Mouse (Mus musculus): ENCODE measurements around the gene Olfr671. TPM values are rescaled to one million over a fixed set of nuclear protein-coding genes. Genes with fewer than 3 reads are reported as not detected.
"Not testable (repeated sequence)": the region's sequence is repeated elsewhere in the genome, so short reads cannot be mapped to it uniquely, and the experiment has no call there.

Gene Olfr671
- polyA plus RNA-seq (2015; fragmentation: Nextera tagmentation; extraction: Ambion mirVana): not detected in 2 replicates

DNA sequence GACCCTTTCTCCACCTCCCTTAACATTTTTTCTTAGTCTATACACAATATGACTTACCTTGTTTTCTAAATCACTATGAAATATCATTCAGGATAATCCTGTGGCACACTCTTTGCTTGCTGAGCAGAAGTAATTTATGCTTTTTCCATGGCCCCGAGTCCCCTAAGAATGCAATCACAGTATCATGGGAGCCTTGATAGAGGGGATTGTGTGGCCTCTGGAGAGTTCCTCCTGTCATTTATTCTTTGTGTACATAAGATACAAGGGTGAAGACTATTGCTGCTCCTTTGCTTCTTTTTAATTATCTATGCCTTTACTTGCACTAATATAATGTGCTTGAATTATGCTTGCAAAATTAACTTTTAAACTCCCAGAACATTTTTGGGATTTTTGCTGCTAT lies at the start of gene Olfr671:
TSS of gene Olfr671 (minus strand) at position 101 of the 400 bp plus-strand sequence.
- no peak within 1 kb of the TSS for H3K9ac ChIP-seq
- H3K27ac ChIP-seq: no peak within 1 kb of the TSS
- no peaks in the 10 kb centered on the region for H3K9me3 ChIP-seq (replicated peaks)
- H3K4me1 ChIP-seq (replicated peaks): no peaks in the 10 kb centered on the region
- no peaks in the 10 kb centered on the region for H3K27me3 ChIP-seq
- H3K4me2 ChIP-seq: no peak within 1 kb of the TSS
- no peaks in the 10 kb centered on the region for H3K36me3 ChIP-seq
- WGBS: 63% methylated on average over 1 of the region's 1 CpGs
- no peak within 1 kb of the TSS for H3K4me3 ChIP-seq
- ATAC-seq (replicated peaks; ENCODE audit: insufficient number of reproducible peaks, insufficient read depth, low FRiP score, low read depth): no peak

DNA sequence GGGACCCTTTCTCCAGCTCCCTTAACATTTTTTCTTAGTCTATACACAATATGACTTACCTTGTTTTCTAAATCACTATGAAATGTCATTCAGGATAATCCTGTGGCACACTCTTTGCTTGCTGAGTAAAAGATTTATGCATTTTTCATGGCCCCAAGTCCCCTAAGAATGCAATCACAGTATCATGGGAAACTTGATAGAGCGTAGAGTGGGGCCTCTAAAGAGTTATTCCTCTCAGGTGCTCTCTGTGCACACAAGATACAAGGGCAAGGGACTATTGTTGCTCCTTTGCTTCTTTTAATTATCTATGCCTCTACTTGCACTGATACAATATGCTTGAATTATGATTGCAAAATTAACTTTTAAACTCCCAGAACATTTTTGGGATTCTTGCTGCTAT lies 49.4 kb upstream of the Olfr671 start, which contains the start of gene Olfr675:
TSS of gene Olfr675 (minus strand) at position 101 of the 400 bp plus-strand sequence.
- H3K9ac ChIP-seq: no peak within 1 kb of the TSS
- H3K4me3 ChIP-seq: no peak within 1 kb of the TSS
- no peak within 1 kb of the TSS for H3K27ac ChIP-seq
- H3K27me3 ChIP-seq: no peaks in the 10 kb centered on the region
- H3K36me3 ChIP-seq: no peaks in the 10 kb centered on the region
- no peaks in the 10 kb centered on the region for H3K9me3 ChIP-seq (replicated peaks)
- 77% methylated on average over 1 of the region's 1 CpGs for WGBS
- H3K4me2 ChIP-seq: no peak within 1 kb of the TSS
- no peak for ATAC-seq (replicated peaks; ENCODE audit: insufficient number of reproducible peaks, insufficient read depth, low FRiP score, low read depth)
- H3K4me1 ChIP-seq (replicated peaks): no peaks in the 10 kb centered on the region

DNA sequence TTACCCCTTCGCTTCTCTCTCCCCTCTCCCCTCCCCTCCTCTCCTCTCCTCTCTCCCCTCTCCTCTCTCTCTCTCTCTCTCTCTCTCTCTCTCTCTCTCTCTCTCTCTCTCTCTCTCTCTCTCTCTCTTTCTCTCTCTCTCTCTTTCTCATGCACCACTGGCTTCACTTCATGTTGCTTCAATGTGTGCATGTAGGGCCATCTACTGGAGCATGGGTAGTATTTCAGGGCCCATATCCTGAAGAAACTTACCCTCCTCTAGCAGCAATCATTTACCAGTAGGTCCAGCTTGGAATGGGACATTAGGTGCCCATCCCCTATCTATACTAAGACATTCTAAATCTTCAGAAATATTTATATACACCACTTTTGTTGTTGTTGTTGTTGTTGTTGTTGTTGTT lies 43.6 kb upstream of the Olfr671 start:
- ATAC-seq (replicated peaks; ENCODE audit: insufficient number of reproducible peaks, insufficient read depth, low FRiP score, low read depth): no peak
- no peaks in the 10 kb centered on the region for H3K36me3 ChIP-seq
- H3K4me1 ChIP-seq (replicated peaks): no peaks in the 10 kb centered on the region
- no peaks in the 10 kb centered on the region for H3K9me3 ChIP-seq (replicated peaks)
- no peak overlapping the region for H3K27ac ChIP-seq
- WGBS: 57% methylated on average over 1 of the region's 1 CpGs
- no peak overlapping the region for H3K4me3 ChIP-seq
- no peak overlapping the region for H3K9ac ChIP-seq
- no peaks in the 10 kb centered on the region for H3K27me3 ChIP-seq
- H3K4me2 ChIP-seq: no peak overlapping the region

DNA sequence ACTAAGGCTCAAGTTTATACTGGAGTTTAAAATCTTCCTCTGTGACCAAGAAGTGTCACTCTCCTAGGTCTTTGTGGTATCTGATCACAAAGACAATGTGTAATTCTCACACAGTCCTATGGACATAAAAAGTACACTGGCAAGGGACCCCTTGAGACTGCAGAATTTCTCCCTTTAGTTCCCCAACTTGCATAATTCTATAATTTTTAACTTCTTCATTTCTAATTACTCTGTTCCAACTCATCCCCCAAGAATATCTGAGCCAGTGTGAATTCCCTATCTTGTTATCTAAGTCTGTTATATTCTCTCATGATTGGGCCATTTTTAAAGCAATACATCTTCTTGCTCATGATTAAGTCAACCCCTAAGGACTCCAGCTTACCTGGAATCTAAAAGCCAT lies 23.0 kb upstream of the Olfr671 start, which contains the start of gene Olfr672:
TSS of gene Olfr672 (minus strand) at position 101 of the 400 bp plus-strand sequence.
- H3K4me2 ChIP-seq: no peak within 1 kb of the TSS
- no peak within 1 kb of the TSS for H3K4me3 ChIP-seq
- no peaks in the 10 kb centered on the region for H3K36me3 ChIP-seq
- H3K9me3 ChIP-seq (replicated peaks): no peaks in the 10 kb centered on the region
- no peak within 1 kb of the TSS for H3K9ac ChIP-seq
- H3K4me1 ChIP-seq (replicated peaks): no peaks in the 10 kb centered on the region
- no peak within 1 kb of the TSS for H3K27ac ChIP-seq
- no peak for ATAC-seq (replicated peaks; ENCODE audit: insufficient number of reproducible peaks, insufficient read depth, low FRiP score, low read depth)
- no peaks in the 10 kb centered on the region for H3K27me3 ChIP-seq

DNA sequence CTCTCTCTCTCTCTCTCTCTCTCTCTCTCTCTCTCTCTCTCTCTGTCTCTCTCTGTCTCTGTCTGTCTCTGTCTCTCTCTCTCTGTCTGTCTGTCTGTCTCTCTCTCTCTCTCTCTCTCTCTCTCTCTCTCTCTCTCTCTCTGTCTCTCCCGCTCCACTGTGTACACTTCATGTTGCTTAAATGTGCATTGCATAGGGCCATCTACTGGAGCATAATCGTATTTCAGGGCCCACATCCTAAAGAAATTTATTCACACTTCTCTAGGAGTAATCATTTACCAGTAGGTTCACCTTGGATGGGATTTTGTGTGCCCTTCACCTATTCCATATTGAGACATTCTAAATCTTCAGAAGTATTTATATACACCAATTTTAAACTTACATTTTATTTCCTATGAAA lies 6.4 kb downstream of the Olfr671 start:
- not testable (repeated sequence) for H3K27me3 ChIP-seq; H3K4me2 ChIP-seq; H3K36me3 ChIP-seq; H3K9me3 ChIP-seq (replicated peaks); H3K27ac ChIP-seq; H3K4me3 ChIP-seq; ATAC-seq (replicated peaks; ENCODE audit: insufficient number of reproducible peaks, insufficient read depth, low FRiP score, low read depth); H3K9ac ChIP-seq; H3K4me1 ChIP-seq (replicated peaks)
- WGBS: 62% methylated on average over 2 of the region's 2 CpGs

DNA sequence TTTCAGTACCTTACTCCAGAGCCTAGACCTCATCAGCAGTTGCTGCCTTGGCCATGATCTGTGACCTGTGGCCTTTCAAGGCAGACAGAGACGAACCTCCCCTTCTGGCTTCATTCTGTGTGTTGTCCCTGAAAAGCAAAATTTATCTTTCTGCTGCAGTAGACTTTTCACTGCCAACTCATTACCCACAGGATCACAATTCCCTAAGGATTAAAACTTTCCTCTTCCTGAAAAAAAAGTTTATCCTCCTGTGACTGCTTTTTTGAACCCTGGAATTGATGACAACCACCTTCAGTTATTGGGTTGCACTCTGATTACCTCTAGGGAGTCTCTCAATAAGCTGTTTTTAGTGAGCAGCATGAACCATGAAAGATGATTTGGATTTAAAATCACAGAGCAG lies 16.4 kb downstream of the Olfr671 start, which contains the start of gene Olfr670:
TSS of gene Olfr670 (minus strand) at position 101 of the 400 bp plus-strand sequence.
- no peak within 1 kb of the TSS for H3K4me2 ChIP-seq
- ATAC-seq (replicated peaks; ENCODE audit: insufficient number of reproducible peaks, insufficient read depth, low FRiP score, low read depth): no peak
- no peaks in the 10 kb centered on the region for H3K9me3 ChIP-seq (replicated peaks)
- H3K4me1 ChIP-seq (replicated peaks): no peaks in the 10 kb centered on the region
- no peak within 1 kb of the TSS for H3K27ac ChIP-seq
- H3K4me3 ChIP-seq: no peak within 1 kb of the TSS
- no peaks in the 10 kb centered on the region for H3K36me3 ChIP-seq
- H3K9ac ChIP-seq: no peak within 1 kb of the TSS
- 45% methylated on average over 1 of the region's 1 CpGs for WGBS
- H3K27me3 ChIP-seq: no peaks in the 10 kb centered on the region

DNA sequence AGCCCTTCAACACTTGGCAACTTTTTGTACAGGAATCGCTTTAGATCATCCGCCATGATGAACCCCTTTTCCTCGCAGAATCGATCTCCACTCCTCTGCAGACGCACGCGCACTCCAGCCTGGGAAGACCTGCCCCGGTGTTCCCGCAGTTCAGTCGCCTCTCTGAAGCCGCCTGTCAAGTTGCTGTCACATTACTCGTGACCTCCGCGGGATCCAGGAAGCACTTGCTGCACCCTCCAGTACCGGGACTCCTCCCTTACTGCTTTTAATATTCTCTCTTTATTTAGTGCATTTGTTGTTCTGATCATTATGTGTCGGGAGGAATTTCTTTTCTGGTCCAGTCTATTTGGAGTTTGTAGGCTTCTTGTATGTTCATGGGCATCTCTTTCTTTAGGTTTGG lies 28.7 kb downstream of the Olfr671 start:
- H3K9me3 ChIP-seq (replicated peaks); H3K27me3 ChIP-seq; H3K4me1 ChIP-seq (replicated peaks); H3K36me3 ChIP-seq; H3K4me3 ChIP-seq; H3K4me2 ChIP-seq; ATAC-seq (replicated peaks; ENCODE audit: insufficient number of reproducible peaks, insufficient read depth, low FRiP score, low read depth); H3K9ac ChIP-seq; H3K27ac ChIP-seq: not testable (repeated sequence)
- WGBS: 89% methylated on average over 16 of the region's 16 CpGs

DNA sequence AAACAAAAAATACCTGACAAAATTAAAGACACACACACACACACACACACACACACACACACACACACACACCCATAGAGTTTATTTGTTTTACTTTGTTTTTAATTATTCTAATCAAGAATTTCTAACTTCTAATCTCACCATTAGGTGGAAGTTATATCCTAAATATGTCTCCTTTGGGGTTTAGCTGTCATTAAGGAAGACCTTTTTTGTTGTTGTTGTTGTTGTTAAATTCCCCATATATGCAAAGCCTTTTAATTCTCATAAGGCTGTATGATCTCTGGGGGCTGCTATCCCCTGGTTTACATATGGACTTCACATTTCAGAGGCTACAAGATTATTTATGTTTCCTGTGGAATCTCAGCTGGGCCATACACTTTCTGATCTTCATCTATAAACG lies 45.0 kb downstream of the Olfr671 start, which contains the start of gene Olfr669:
TSS of gene Olfr669 (plus strand) at position 301 of the 400 bp plus-strand sequence.
- H3K9me3 ChIP-seq (replicated peaks): no peaks in the 10 kb centered on the region
- 69% methylated on average over 1 of the region's 1 CpGs for WGBS
- H3K9ac ChIP-seq: no peak within 1 kb of the TSS
- no peaks in the 10 kb centered on the region for H3K27me3 ChIP-seq
- H3K27ac ChIP-seq: no peak within 1 kb of the TSS
- H3K36me3 ChIP-seq: no peaks in the 10 kb centered on the region
- no peak for ATAC-seq (replicated peaks; ENCODE audit: insufficient number of reproducible peaks, insufficient read depth, low FRiP score, low read depth)
- H3K4me3 ChIP-seq: no peak within 1 kb of the TSS
- H3K4me2 ChIP-seq: no peak within 1 kb of the TSS
- H3K4me1 ChIP-seq (replicated peaks): no peaks in the 10 kb centered on the region

DNA sequence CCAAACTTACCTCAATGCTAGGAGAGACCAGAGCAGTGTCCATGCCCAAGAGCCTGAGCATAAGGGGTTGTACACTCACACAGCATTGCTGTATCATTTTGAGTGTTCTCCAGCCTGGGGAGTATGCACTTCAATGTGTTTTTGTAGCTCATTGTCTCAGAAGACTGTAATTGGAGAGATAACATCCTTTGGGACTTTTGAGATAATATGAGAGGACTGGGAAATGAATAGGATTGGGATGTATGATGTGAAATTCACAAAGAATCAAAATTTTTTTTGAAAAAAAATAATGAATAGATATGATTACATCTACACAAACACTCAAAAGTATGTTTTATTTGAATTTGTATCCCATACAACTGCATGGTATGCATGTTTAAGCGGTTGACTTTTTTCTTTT lies 51.0 kb downstream of the Olfr671 start, which contains the start of gene Olfr668:
TSS of gene Olfr668 (minus strand) at position 101 of the 400 bp plus-strand sequence.
- H3K4me1 ChIP-seq (replicated peaks): no peaks in the 10 kb centered on the region
- H3K27me3 ChIP-seq: no peaks in the 10 kb centered on the region
- no peak for ATAC-seq (replicated peaks; ENCODE audit: insufficient number of reproducible peaks, insufficient read depth, low FRiP score, low read depth)
- no peaks in the 10 kb centered on the region for H3K36me3 ChIP-seq
- no peaks in the 10 kb centered on the region for H3K9me3 ChIP-seq (replicated peaks)
- WGBS: 73% methylated on average over 1 of the region's 1 CpGs
- no peak within 1 kb of the TSS for H3K9ac ChIP-seq
- no peak within 1 kb of the TSS for H3K4me2 ChIP-seq
- H3K27ac ChIP-seq: no peak within 1 kb of the TSS
- no peak within 1 kb of the TSS for H3K4me3 ChIP-seq

Other genes starting within 250 kb of the Olfr671 start
- not detected in 2 replicates for gene Usp17le, start 201.7 kb downstream of the Olfr671 start, polyA plus RNA-seq (2015; fragmentation: Nextera tagmentation; extraction: Ambion mirVana)
- gene Usp17lb, start 136.5 kb downstream of the Olfr671 start, polyA plus RNA-seq (2015; fragmentation: Nextera tagmentation; extraction: Ambion mirVana): not detected in 2 replicates
- not detected in 2 replicates for gene Usp17la, start 122.1 kb downstream of the Olfr671 start, polyA plus RNA-seq (2015; fragmentation: Nextera tagmentation; extraction: Ambion mirVana)
- not detected in 2 replicates for gene Olfr665, start 101.1 kb downstream of the Olfr671 start, polyA plus RNA-seq (2015; fragmentation: Nextera tagmentation; extraction: Ambion mirVana)
- not detected in 2 replicates for gene Olfr666, start 83.2 kb downstream of the Olfr671 start, polyA plus RNA-seq (2015; fragmentation: Nextera tagmentation; extraction: Ambion mirVana)
- gene Olfr667, start 57.6 kb downstream of the Olfr671 start, polyA plus RNA-seq (2015; fragmentation: Nextera tagmentation; extraction: Ambion mirVana): not detected in 2 replicates
- not detected in 2 replicates for gene Olfr668, start 51.1 kb downstream of the Olfr671 start, polyA plus RNA-seq (2015; fragmentation: Nextera tagmentation; extraction: Ambion mirVana)
- gene Olfr669, start 44.9 kb downstream of the Olfr671 start, polyA plus RNA-seq (2015; fragmentation: Nextera tagmentation; extraction: Ambion mirVana): not detected in 2 replicates
- gene Olfr670, start 16.5 kb downstream of the Olfr671 start, polyA plus RNA-seq (2015; fragmentation: Nextera tagmentation; extraction: Ambion mirVana): not detected in 2 replicates
- not detected in 2 replicates for gene Olfr672, start 22.9 kb upstream of the Olfr671 start, polyA plus RNA-seq (2015; fragmentation: Nextera tagmentation; extraction: Ambion mirVana)
- gene Olfr675, start 49.3 kb upstream of the Olfr671 start, polyA plus RNA-seq (2015; fragmentation: Nextera tagmentation; extraction: Ambion mirVana): not detected in 2 replicates
- not detected in 2 replicates for gene Olfr676, start 53.6 kb upstream of the Olfr671 start, polyA plus RNA-seq (2015; fragmentation: Nextera tagmentation; extraction: Ambion mirVana)
- not detected in 2 replicates for gene Olfr677, start 72.2 kb upstream of the Olfr671 start, polyA plus RNA-seq (2015; fragmentation: Nextera tagmentation; extraction: Ambion mirVana)
- gene Olfr678, start 85.3 kb upstream of the Olfr671 start, polyA plus RNA-seq (2015; fragmentation: Nextera tagmentation; extraction: Ambion mirVana): not detected in 2 replicates
- gene Olfr679, start 102.1 kb upstream of the Olfr671 start, polyA plus RNA-seq (2015; fragmentation: Nextera tagmentation; extraction: Ambion mirVana): not detected in 2 replicates
- not detected in 2 replicates for gene Olfr680-ps1, start 113.7 kb upstream of the Olfr671 start, polyA plus RNA-seq (2015; fragmentation: Nextera tagmentation; extraction: Ambion mirVana)
- not detected in 2 replicates for gene Olfr681, start 137.7 kb upstream of the Olfr671 start, polyA plus RNA-seq (2015; fragmentation: Nextera tagmentation; extraction: Ambion mirVana)
- gene Olfr683, start 167.9 kb upstream of the Olfr671 start, polyA plus RNA-seq (2015; fragmentation: Nextera tagmentation; extraction: Ambion mirVana): not detected in 2 replicates
- gene Olfr684, start 184.5 kb upstream of the Olfr671 start, polyA plus RNA-seq (2015; fragmentation: Nextera tagmentation; extraction: Ambion mirVana): not detected in 2 replicates
- gene Olfr685, start 206.9 kb upstream of the Olfr671 start, polyA plus RNA-seq (2015; fragmentation: Nextera tagmentation; extraction: Ambion mirVana): not detected in 2 replicates
- not detected in 2 replicates for gene Olfr686, start 228.4 kb upstream of the Olfr671 start, polyA plus RNA-seq (2015; fragmentation: Nextera tagmentation; extraction: Ambion mirVana)